Mouse (Mus musculus): ENCODE measurements around the gene Lrrc31.

Lrrc31 gene

GRCm38 (mm10) chr3:30690976-30691375 is 8.7 kb downstream of the Lrrc31 start:
- no peak for DNase-seq (ENCODE audit: low spot score)

DNA sequence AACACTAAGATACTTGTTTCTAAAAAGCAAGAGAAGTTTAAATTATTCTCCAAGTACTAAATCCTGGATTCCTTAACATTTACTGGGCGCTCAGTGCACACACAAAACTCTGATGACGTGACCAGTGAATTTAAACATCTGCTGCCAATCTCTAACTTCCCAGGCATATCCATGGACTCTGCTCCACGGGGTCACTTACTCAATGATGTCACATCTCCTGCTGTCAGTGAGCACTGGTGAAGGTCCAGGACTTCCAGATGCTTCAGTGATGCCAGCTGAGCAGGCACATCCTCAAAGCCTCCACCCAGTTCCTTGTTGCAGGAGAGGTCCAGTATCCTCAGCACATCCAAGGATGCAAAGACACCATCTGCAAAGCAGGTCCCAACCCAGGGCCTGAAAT is 12.4 kb downstream of the Lrrc31 start:
- DNase-seq (ENCODE audit: low spot score): no peak

- no peak for DNase-seq (ENCODE audit: low spot score)
Observed at GRCm38 (mm10) chr3:30683190-30683589, 16.5 kb downstream of the Lrrc31 start.

DNA sequence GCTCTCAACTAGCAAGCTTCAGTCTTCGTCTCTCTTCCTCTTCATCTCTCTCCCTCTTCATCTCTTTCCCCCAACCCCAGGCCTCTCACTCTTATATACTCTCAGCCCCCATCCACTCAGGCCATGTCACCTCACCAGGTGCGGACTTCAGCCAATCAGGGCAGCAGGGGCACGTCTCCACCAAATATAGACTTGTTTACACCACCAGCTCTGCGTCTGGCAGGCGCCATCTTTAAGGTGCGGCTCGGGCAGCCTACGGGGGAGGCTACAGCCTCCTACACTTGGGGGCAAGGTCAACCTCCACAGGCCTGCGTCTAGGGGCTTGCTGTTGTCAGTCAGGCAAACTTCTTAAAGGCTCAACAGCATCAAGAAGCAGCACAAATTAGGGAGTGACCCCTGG is 41.2 kb downstream of the Lrrc31 start:
- no peak for DNase-seq (ENCODE audit: low spot score)

GRCm38 (mm10) chr3:30655937-30656336 is 43.7 kb downstream of the Lrrc31 start:
- DNase-seq (ENCODE audit: low spot score): no peak

- no peak for DNase-seq (ENCODE audit: low spot score)
Observed at GRCm38 (mm10) chr3:30650062-30650841, 49.4 kb downstream of the Lrrc31 start.

- DNase-seq (ENCODE audit: low spot score): no peak
Observed at GRCm38 (mm10) chr3:30648466-30648865, 51.2 kb downstream of the Lrrc31 start.

DNA sequence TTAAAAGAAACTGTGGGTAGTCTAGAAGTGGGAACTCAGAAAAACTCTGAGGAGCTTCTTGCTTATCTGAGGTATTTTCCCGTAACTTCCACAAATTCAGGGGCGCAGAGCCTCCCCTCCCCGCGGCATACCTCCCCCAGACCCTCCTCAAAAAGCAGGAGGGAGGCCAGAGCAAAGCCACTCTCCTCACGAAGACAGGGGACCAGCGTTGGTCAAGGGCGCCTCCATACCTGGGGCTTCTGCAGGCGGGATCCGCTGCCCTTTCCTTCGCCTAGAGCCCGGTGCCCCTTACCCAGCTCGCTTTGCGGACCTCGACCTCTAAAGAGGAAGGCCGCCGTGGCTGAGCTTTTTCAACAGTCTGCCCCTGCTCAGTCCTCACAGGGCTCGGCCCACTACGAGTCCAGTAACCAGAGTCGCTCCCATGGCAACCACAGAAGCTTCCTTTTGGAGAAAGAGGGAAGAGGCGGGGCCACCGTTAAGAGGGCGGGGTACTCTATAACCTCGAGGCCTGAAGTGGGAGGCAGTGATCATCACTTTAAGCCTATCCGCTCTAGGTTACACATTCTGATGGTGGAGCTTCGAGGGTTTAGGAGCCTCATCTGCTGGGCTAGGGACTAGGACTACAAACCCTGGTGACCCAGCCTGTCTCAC is 52.1 kb downstream of the Lrrc31 start, which contains the start of gene Lrrc34:
Gene Lrrc34, minus strand, starts transcription at position 430 of the 651 bp plus-strand sequence.
- DNase-seq (ENCODE audit: low spot score): peak; percentile 3

GRCm38 (mm10) chr3:30646761-30647160 is 52.9 kb downstream of the Lrrc31 start:
- DNase-seq (ENCODE audit: low spot score): no peak

DNA sequence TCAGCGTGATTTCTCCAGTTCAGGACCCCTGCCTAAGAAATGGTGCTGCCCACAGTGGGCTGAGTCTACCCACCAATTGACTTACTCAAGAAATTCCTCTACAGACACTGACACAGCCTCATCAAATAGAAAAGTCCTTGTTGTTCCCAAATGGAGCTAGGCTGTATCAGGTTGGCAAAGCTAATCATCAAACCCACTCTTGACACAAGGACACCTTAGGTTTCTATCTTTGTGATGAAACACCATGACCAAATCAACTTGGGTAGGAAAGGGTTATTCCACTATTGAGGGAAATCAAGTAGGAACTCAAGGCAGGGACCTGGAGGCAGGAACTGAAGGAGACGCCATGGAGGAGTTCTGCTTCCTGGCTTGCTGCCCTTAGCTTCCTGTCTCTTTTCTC is 55.4 kb downstream of the Lrrc31 start, which contains the start of gene Lrriq4:
Gene Lrriq4, plus strand, starts transcription at position 301 of the 400 bp plus-strand sequence.
- DNase-seq (ENCODE audit: low spot score): no peak

- no peak for DNase-seq (ENCODE audit: low spot score)
Observed at GRCm38 (mm10) chr3:30635629-30636028, 64.0 kb downstream of the Lrrc31 start.

DNA sequence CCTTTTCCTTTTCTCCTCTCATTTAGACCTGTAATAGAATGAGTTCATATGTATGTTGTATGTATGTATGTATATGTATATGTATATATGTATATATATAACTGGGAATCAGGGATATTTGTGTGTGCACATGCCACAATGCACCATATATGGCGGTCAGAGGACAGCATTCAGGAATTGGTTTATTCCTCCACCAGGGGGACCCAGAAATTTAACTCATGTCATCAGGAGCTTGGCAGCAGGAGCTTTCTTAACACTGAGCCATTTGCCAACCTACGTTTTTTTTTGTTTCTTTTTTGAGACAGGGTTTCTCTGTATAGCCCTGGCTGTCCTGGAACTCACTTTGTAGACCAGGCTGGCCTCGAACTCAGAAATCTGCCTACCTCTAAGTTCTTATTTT is 66.0 kb downstream of the Lrrc31 start:
- no peak for DNase-seq (ENCODE audit: low spot score)
